Mouse (Mus musculus): ENCODE results near the gene Lin9. TPM values are rescaled to one million over a fixed set of nuclear protein-coding genes. Genes with fewer than 3 reads are reported as not detected.

Gene Lin9
- polyA plus RNA-seq (2012; ENCODE audit: low replicate concordance), result 0.91 and 1.3 TPM in 2 replicates

DNA sequence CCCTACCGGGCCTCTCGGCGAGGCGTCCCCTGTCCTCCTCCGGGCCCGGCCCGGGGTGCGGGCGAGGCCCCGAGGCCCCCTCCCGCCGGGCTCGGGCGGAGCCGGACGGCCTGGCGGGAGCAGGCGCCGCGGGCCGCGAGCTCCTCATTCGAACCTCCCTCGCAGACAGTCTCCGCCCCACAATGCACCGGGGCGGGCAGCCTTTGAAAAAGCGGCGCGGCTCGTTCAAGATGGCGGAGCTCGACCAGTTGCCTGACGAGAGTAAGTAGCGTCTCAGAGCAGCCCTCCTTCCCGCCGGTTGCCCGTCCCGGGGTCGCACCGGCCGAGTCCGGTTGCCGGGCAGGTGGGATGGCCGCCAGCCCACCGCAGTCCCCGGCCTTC is at the start of gene Lin9:
Lin9 (plus strand) TSS at position 14 of the 381 bp plus-strand sequence.

DNA sequence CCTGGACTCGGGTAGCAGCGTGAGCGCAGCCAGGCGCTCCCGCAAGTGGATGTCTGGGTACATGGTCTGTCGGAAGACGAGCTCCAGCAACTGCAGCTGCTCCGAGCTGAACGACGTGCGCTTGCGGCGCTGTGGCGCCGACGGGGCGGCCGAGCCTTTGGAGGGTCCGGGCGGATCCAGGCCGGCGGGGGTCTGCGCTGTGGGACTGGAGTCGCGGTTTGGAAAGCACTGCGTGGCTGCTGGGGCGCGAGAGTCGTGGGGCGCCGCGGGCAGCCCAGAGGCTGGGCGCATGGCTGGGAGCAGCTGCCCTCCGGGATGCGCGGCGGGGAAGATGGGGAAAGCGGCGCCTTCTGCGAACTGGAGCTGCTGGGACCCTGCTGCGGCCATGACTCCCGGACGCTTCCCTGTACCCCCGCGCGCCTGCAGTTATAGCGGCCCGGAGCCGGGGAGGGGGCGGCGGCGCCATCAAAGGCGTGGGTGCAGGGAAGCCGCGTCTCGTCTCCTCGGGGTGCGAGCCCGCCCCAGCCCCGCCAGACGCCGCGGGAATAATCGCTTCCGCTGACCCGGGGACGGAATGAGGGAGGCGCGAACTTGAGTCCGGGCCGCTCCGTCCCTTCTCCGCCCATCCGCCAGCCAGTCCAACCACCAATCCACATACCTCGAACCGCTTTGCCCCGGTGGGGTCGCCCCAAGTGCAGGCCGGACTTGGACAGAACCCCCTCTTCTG is 55.8 kb downstream of the Lin9 start, which contains the start of gene Mixl1:
Mixl1 (minus strand) TSS at position 409 of the 727 bp plus-strand sequence.

DNA sequence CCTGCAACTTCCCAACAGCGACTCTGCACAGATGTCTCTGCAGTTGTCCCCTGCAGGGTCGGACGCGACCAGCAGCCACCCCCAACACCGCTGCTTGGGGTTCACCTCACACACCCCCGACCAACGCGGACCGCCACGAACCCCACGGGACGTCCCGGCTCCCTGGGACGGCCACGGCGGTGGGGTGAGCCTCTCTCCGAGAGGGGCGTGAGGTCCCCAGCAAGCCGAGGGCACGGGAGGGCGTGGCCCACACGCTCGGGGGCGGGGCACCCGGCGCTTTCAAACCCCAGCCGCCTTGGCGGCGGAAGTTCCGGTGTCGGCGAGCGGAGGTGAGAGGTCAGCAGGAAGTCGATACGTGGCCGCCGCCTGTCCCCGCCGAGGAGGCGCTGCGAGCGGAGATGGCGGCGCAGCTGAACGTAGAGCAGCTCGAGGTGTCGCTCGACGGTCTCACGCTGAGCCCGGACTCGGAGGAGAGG is 84.8 kb downstream of the Lin9 start, which contains the start of gene Acbd3:
Acbd3 (plus strand) TSS at position 340 of the 476 bp plus-strand sequence.

Other genes starting within 250 kb of the Lin9 start
- gene Stum, start 157.6 kb upstream of the Lin9 start, polyA plus RNA-seq (2012; ENCODE audit: low replicate concordance), result 0.15 and 0.51 TPM in 2 replicates
- 58.5 and 92.0 TPM in 2 replicates for gene Parp1, start 72.2 kb upstream of the Lin9 start, polyA plus RNA-seq (2012; ENCODE audit: low replicate concordance)
- not detected in 2 replicates for gene Mixl1, start 55.9 kb downstream of the Lin9 start, polyA plus RNA-seq (2012; ENCODE audit: low replicate concordance)
- gene Acbd3, start 84.9 kb downstream of the Lin9 start, polyA plus RNA-seq (2012; ENCODE audit: low replicate concordance), result 8.9 and 11.8 TPM in 2 replicates
- gene H3f3a, start 172.8 kb downstream of the Lin9 start, polyA plus RNA-seq (2012; ENCODE audit: low replicate concordance), result 93.5 and 1,384 TPM in 2 replicates
- gene Sde2, start 210.0 kb downstream of the Lin9 start, polyA plus RNA-seq (2012; ENCODE audit: low replicate concordance), result 4.6 and 19.1 TPM in 2 replicates